Mouse (Mus musculus) kidney, adult 9 months (tissue): Measurements from ENCODE around the gene Ror2.

Experiments
- DNase-seq: peaks from one replicate; pipeline ENCODE4 v3.0.0; 2022

Gene Ror2

DNA sequence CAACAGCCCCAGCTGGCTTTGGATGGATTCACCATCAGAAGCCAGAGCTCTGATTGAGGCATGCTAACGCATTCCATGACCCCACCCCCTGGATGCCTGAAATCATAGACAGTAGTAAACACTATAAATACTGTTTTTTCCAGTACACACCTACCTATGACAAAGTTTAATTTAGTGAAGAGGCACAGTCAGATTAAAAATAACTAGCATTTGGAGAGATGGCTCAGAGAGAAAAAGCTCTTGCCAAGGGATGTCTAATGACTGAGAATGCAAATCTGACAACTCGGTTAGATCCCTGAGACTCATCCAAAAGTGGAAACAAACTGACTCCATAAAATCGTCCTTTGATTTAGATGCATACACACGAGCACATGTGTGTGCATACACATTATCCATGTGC lies 15.4 kb downstream of the Ror2 start:
- DNase-seq: no peak

DNA sequence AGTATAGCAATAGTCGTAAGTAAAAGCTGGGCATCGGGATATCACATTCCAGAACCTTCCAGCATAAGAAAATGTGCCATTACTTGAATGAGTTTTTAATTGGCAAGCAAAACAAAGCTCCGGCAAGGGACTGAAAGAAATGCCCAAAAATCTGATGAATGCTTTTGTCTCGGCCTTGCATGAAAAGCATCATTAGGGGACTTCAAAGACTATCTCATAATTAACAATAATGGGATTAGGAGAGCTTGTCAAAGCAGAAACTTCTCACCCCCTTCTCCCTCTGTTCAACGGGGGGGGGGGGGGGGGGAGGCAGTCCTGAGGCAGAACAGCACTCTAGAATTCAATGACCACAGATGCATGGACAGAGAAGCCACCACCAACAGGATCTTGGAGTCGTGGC lies 17.4 kb downstream of the Ror2 start:
- no peak for DNase-seq

DNA sequence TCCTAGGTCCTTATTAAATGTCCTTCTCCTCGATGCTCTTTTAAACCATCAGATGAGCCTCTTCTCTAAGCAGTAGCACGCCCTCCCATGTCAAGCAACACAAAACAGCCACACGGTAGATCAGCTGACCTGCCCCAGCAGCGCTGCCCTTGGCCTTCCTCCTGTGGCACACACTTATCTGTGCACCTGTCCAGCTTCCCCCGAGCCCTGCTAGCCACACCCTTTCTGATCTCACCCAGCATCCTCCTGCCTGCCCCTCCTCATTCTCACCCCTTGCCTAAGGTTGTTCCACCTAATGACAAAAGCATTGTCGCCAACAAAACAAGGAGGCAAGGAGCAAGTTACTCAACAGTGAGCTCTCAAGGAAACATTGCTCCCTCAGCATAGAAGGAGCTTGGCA lies 18.1 kb downstream of the Ror2 start:
- DNase-seq: no peak

DNA sequence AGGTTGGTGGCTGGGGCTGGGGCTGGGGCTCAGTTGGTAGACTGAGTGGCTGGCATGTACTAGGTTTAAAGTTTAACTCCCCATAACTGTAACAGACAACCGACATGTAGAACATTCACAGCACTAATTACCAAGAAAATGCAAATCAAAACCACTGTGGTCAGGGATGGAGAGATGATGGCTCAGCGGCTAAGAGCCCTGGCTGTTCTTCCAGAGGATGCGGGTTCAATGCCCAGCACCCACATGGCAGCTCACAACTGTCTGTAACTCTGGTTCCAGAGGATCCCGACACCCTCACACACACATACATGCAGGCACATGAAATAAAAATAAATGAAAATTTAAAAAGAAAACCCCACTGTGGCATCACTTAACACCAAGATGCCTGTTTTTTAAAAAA lies 18.8 kb downstream of the Ror2 start:
- DNase-seq: peak; percentile 19

DNA sequence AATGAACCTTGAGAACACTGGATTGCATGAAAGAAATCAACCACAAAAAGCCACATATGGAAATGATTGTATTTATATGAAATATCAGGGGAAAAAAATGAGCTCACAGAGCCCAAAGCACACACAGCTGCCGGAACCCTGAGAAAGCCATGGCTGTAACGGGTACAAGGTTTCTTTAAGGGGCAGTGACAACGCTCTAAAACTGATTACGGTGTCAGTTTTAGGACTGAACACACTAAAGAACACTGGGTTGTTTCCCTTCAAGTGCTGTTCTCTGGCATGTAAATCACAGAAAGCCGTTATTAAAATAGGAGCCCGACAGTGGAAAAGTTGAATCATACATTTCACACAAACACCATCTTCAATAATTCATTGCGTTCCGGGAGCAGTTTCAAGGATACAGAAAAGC lies 19.4 kb downstream of the Ror2 start:
- no peak for DNase-seq

DNA sequence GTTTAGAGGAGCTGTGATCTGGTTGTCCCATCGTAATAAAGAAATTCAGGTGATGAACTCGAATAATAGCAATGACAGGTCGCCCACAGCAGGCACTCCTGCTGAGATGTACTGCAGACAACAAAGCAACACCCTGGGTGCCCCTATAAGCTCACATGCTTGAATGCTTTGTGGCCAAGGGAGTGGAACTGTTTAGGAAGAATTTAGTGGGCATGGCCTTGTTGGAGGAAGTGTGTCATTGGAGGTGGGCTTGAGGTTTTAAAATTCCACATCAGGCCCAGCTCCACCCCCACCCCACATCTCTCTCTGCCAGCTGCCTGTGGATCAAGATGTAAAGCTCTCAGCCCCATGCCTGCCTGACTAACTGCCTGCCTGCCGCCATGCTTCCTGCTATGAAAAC lies 21.0 kb downstream of the Ror2 start:
- no peak for DNase-seq

DNA sequence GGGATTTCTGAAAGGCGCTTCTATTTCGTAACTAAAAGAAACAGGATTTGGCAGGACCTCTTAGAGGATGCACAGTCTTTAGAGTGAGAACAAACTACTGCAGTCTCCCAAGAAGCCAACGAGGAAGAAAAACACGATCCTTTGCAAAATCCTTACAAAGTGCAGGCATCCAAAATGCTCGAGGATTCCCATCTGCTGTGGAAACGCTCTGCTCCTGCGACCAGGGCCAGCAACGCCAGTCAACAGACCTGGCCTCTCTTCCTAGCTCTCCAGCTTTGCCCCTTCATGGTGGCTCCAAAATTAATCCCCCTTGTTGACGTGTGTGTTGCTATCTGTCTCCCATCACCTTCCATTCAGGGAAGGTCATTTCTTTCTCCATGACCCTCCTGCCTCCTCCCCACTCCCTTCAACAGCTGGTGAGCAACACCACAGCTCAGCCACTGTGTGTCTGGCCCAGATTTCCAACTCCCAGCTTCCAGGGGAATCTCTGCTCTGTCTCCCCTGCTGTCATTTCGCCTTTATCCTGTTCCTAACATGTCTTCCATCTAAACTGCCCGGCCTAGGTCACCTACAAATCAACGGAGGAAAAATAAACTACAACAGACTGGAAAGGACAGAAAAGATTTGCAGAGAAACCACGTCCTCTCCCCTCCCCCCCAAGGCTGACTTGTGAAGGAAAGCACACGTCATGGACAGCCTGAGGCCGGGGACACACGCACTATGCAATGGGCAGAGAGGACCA lies 23.2 kb downstream of the Ror2 start:
- DNase-seq: no peak

DNA sequence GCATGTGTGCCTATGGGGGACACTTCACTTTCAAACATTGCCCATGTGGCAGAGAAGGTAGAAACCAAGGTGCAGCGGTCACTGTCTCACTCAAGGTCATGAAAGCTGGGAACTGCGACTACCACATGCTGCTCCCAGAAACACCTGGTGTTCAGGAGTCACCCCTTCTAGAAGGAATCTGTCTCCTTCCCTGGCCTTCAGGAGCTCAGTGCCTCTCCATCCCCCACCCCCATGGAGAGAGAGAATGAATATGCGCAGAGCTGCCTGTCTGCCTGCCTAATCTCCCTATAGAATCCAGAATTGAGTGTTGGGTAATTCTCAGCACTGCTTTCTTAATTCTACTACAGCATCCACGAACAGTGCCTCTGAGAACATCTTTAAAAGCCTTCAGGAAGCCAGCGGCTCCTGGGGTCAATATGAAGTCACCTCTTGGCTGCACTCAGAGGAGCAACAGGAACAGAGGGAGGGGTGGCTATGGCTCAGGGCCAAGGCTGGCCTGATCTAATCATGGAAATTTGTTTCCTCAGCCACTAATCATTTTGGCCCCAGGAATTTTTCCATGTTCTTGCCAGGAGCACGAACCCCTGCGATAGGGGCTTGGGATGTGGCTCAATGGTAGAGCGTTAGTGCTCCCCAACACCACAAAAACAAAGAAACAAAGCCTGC lies 24.7 kb downstream of the Ror2 start:
- DNase-seq: peak; percentile 74

DNA sequence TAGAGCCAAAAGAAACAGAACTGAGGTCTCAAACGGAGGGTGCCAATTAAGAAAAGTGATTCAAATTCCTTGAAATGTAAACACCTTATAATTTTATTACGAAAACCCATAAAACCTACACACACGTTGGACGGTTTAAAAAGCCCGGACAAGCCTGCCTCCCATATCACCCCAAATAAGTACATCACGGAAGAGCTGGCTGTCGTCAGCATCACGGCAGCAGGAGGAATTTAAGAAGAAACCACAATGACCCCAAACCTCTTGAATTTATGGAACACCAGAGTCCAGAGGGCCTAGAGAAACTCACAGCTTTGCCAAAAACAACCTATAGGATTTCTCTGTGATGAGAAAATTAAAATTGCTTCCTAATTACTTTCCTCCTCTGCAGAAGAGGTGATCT lies 27.0 kb downstream of the Ror2 start:
- DNase-seq: no peak

DNA sequence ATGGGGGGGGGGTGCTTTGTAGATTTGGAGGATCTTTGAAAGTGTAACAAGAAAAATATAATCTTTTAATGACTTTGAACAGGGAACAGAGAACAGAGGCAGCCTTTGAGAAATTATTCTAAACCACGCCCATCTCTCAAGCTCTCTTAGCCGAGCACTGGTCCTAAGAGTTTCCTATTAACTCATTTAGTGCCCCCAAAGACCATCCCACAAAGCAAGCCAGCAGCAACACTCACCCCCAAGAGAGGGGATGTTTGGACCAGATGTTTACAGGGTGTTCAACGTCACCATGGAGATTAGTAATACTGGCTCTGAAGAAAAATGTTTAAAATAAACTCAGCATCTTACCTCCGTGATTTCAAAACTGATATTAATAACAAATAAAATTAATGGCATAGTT lies 27.4 kb downstream of the Ror2 start:
- no peak for DNase-seq

DNA sequence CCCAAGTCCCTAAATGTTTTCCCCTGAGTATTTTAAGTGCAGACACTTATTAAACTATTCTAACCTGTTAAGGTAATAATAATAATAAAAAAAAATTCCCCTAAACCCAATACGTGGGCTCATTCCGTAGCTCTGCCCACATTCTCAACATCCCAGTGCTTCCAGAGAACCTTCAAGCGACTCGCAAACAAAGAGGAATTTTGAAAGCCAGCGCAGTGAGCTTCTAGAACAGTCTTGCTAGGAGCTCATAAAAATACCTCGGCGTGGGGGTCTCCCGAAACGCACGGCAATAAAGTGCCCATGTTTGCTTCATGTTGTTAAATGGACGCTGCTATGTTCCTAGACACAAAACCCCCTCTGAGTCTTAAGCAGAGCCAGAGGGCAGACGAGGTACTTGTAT lies 32.7 kb downstream of the Ror2 start:
- no peak for DNase-seq

DNA sequence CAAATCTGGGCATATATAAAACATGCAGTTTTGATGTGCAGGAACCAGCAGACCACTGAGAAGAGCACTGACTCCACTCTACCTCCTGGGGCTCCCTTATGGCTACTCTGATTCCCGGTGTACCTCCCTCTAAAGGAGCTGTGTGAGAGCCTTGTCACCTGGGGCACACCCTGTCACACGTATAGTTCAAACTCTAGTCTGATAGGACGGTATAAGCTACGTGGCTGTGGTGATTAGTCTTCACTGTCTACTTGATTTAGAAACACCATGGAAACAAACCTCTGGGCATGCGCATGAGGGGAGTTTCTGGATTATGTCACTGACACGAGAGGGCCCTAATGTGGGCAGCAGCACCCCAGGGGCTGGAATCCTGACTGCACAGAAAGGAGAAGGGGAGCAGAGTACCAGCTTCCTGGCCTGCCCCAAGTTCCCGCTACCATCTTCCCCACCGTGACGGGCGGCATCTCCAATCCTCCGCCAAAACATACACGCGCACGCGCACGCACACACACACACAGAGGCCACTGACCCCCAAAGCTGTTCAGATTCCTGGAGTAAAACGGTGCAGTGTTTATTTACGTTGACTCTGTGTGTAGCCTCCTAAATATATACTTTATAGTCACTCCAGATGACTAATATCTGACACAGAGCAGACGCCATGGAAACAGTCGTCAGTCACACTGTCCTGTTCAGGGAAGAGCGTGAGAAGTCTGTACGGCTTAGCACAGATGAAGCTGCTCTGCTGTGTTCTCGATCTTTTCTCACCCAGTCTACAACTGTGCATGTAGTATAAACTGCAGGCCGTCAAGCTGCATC lies 37.1 kb downstream of the Ror2 start:
- no peak for DNase-seq

DNA sequence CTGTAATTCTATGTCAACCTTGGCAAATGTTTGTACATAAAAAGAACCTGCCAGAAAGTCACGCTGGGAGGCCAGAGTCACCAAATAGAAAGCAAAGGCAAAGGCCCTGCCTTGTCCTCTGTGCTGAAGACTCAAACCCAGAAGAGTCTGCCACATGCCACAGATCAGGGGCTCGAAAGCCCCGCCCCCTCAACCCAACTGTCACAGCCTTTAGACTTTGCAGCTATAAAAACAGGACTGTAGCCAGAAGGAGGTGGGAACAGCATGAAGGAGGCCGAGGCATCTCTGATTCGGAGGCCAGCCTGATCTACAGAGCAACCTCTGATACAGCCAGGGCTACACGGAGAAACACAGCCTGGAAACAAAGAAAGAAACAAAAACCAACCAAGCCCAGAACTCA lies 37.8 kb downstream of the Ror2 start:
- DNase-seq: no peak

DNA sequence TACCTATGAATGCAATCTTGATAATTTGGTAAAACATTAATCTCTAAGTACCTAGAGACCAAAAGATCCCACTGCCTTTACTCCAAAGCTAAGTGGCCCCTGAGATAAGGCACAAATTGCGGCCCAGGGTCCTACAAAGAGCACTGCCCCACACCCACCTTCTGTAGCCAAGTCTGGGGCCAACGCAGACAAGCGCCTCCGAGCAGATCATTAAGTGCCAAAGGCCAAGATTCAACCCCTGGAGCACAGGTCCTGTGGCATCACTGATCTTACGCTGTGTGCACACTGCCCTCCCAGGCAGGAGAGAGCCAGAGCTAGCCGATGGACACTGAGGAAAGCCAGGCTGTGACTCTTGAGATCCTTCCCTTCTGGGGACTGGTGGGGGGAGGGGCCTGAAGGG lies 38.7 kb downstream of the Ror2 start:
- no peak for DNase-seq

DNA sequence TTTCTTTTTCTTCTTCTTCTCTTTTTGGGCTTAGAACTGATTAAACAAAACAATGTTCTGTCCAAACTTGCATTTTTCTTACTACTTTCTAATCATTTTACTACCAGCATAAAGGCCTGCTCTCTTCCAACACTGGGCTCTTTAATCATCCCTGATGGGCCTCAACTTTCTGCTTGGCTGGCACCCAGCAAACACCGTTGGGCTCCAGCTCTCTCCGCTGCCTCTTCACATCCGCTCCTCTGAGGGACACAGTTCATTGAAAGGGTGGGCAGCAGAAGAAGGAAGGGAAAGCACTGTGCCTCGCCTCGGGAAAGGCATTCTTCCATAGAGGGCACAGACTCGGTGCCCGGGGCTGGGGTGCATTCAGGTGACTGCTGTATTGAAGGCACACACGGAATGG lies 41.8 kb downstream of the Ror2 start:
- DNase-seq: no peak

DNA sequence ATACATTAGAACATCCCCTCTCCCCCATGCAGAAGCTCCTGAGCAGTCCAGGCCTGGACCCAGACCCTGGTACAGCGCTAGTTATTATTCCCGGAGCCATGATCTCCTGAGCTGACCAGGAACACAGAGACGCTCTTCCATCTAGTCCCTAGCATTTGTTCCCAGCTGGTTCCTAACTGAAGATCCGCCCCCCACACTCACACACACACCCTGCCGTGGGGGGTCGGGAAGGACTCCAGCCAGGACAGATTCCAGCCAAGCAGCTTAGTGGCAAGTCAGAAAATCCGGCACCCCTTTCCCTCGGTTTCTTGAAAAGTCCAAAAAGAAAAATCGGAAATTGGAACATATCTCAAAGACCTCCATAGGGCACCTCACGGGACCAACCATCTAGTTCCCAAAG lies 48.5 kb downstream of the Ror2 start:
- no peak for DNase-seq

DNA sequence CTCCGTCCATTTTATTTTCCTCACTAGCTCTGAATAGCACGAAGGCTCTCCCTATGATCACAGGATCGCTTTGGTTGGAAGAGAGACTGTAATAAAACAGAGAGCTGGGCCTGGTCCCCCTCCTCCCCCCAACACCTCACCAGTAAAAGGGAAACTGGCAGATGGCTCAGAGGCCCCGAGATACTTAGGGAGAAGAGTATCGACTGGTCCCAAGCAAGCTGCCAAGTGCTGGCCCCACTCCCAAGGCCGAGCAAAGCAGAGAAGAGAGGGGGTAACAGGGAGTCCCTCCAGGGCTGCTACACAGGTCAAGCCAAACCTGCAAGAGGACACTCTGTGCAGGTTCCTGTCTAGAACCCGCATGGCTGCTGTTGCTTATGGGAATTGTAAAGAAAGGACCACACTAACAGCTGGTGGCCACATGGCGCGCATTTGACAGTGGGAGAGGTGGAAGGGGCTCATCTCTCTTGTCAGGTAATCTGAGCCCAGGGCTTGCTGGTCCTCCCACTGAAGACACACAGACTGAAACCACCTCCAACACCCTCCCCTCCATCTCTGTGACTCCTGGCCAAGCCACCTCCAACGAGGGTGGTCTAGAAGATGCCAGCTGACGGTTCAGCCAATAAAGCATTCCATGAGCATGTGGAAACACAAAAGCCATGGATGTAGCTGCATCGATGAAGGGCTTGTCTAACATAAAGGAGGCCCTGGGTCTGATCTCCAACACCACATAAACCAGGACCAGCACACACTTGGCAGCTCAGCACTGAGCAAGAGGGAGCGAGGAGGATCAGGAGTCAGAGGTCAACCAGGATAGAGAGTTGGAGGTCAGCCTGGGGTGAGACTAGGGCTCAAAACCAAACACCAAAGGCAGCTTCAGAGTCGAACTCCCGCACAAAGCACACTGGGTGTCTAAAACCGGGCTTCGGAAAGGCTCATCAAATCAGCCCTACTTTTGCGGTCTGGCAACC lies 49.2 kb downstream of the Ror2 start:
- DNase-seq: no peak

DNA sequence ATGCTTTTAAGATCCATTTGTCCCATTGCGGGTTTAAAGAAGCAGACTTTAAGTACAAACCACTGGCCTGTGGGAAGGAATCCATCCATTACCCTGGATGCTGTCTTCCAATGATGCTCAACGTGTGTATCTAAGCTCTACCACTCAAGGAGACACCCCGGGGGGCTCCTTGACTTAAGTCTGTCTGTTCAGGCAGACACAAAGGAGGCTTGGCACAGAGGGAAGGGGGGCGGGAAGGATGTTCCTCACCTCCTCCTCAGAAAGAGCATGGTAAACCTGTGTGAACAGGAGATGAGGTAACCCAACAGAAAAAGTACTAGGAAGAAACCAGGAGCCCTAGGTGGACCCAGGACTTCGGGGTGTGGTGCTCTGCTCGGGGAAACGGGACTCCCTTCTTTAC lies 50.0 kb downstream of the Ror2 start:
- no peak for DNase-seq

DNA sequence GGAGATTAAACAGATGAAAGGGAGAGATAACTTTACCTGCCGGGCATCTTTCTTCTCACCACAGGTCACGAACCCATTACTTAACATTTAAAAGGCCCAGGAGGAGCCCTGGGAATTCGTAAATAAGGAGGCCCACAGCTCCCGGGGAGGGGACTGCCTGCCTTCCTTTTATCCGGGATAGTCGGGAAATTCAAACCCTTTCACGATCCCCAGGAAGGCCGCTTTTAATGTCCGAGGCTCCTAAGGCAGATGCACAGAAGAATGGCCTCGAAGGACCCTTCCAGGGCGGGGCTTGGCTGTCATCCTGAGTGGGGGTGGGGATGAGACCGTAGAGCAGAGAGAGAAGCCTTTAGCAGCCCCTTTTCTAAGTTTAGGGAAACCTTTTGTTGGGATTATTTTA lies 51.1 kb downstream of the Ror2 start:
- no peak for DNase-seq

DNA sequence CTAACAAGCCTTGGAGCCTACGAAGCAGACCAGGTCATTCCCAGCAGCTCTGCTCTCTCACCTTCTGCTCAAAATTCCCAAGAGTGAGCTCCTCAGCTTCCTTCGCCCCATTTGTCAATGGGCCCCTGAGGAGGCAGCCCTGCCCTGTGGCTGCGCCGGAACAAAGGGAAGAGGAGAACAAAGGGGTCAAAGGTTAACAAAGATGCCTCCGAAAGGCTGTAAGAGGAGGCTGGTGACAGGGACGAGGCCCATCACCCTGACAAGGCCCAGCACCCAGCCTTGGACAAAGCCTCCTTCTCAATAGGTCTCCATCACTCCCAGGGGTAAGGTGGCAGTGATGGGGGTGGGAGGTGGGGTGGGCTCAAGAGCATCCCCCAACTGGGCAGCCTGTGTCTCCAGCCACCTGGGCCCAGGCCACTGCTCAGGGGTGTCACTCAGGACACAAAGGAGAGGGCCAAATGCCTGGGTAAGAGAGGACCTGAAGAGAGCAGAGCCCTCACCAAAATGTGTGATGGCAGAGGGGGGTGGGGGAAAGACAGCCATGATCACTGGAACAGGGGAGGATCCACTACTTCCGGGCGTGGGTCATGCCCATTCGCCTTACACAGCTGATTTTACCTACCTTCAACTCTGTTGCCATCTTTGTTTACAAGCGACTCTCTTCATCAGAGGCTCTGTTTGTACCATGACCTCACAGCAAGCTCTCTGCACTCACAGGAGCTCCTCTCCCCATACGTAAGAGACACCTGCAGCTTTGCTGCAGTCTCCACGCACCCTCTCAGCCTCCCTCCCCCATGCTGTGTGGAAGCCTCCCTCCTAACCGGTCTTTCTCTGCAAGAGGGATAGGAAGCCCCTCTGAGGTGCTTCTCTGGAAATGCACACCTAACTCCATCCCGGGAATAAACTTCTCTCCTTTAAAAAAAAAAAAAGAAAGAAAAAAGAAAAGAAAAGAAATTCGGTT lies 51.8 kb downstream of the Ror2 start:
- DNase-seq: no peak

DNA sequence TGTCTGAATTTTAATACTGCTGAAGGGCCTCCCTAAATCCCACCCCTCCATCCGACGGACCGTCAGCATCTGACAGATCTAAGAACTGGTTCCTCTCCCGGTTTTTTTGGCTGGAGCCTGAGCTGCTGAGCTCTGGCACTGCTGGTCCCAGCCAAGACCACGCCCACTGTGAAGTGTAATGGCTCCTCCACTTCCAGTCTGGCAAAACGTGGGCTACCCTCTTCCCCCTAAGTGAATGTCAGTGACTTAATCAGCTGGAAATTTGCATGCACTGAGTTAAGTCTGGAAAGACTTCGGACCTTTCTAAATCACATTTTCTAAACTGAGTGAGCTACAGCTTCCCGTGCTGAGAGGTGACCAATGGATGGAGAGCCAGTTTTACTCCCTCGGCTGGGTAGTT lies 52.5 kb downstream of the Ror2 start:
- DNase-seq: no peak

DNA sequence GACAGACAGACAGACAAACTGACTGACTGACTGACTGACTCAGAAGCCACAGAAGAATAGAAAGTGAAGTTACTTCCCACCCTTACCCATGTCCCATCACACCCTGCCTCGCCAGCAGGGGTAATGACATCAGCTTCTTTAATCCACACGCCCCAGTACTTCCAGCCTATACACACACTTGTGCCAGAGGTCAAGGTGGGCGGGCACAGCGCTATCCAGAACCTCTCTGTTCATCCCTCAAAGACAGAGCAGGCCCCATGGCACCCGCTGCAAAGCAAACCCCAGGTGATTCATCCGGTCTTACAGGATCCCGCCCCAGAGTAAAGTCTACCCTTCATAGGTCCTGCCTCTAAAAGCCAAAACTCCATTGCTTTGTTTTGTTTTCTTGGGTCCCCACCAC lies 53.5 kb downstream of the Ror2 start:
- DNase-seq: no peak
